Mouse (Mus musculus) right cerebral cortex, adult 18-20 months (tissue): ENCODE results near the gene Ceacam10.
"Not testable (repeated sequence)": the region's sequence is repeated elsewhere in the genome, so short reads cannot be mapped to it uniquely, and the experiment has no call there.

ENCODE experiments used
- DNase-seq: peaks from one replicate; pipeline ENCODE4 v3.0.0; 2022; ENCODE audit warnings: mixed read lengths

Ceacam10 gene

GRCm38 (mm10) chr7:24776918-24777317 lies at the start of gene Ceacam10:
Ceacam10 (plus strand) TSS chr7:24777206.
- not testable (repeated sequence) for DNase-seq

GRCm38 (mm10) chr7:24735970-24736670 lies 40.9 kb upstream of the Ceacam10 start:
- no peak for DNase-seq

- DNase-seq, result no peak
Observed at GRCm38 (mm10) chr7:24750695-24751094, 26.3 kb upstream of the Ceacam10 start.

- DNase-seq, result no peak
Observed at GRCm38 (mm10) chr7:24751610-24752009, 25.4 kb upstream of the Ceacam10 start.

- no peak for DNase-seq
Observed at GRCm38 (mm10) chr7:24753476-24753875, 23.5 kb upstream of the Ceacam10 start.

- DNase-seq, result no peak
Observed at GRCm38 (mm10) chr7:24758520-24758919, 18.5 kb upstream of the Ceacam10 start.

GRCm38 (mm10) chr7:24760211-24760610 lies 16.8 kb upstream of the Ceacam10 start, which contains the start of gene Cd177:
Cd177 (minus strand) TSS chr7:24760311.
- no peak for DNase-seq

- DNase-seq, result no peak
Observed at GRCm38 (mm10) chr7:24761161-24761560, 15.8 kb upstream of the Ceacam10 start.

GRCm38 (mm10) chr7:24762574-24762973 lies 14.4 kb upstream of the Ceacam10 start:
- DNase-seq, result no peak

- no peak for DNase-seq
Observed at GRCm38 (mm10) chr7:24771361-24771760, 5.6 kb upstream of the Ceacam10 start.

- no peak for DNase-seq
Observed at GRCm38 (mm10) chr7:24773942-24774535, 3.0 kb upstream of the Ceacam10 start.

- no peak for DNase-seq
Observed at GRCm38 (mm10) chr7:24776145-24776544, 861 bp upstream of the Ceacam10 start.

GRCm38 (mm10) chr7:24797918-24798317 lies 20.9 kb downstream of the Ceacam10 start:
- DNase-seq, result no peak

GRCm38 (mm10) chr7:24802149-24802767 lies 25.3 kb downstream of the Ceacam10 start:
- no peak for DNase-seq

- no peak for DNase-seq
Observed at GRCm38 (mm10) chr7:24804826-24805225, 27.8 kb downstream of the Ceacam10 start.

GRCm38 (mm10) chr7:24809041-24809440 lies 32.0 kb downstream of the Ceacam10 start:
- no peak for DNase-seq

- DNase-seq, result peak; percentile 72
Observed at GRCm38 (mm10) chr7:24817502-24817901, 40.5 kb downstream of the Ceacam10 start.

GRCm38 (mm10) chr7:24824452-24824851 lies 47.4 kb downstream of the Ceacam10 start:
- no peak for DNase-seq

GRCm38 (mm10) chr7:24827181-24827580 lies 50.2 kb downstream of the Ceacam10 start:
- no peak for DNase-seq
